Mouse (Mus musculus) kidney, embryonic 14.5 days (tissue): ENCODE measurements around the gene Map2k5. TPM values are rescaled to one million over a fixed set of nuclear protein-coding genes. Genes with fewer than 3 reads are reported as not detected.
A peak's percentile ranks its signal among the peaks of the same experiment; 100 is the strongest.

Experiments
- ATAC-seq: fragments of 200-750 bp; cut with Nextera tagmentation; 2 replicates; pipeline ENCODE4 v1.8.0; 2017; ENCODE audit warnings: moderate number of reproducible peaks, mild to moderate bottlenecking, moderate TSS enrichment, moderate library complexity; ENCODE audit not compliant: low FRiP score, low TSS enrichment
- H3K27ac ChIP-seq: fragments of 300-500 bp; sonication (generic); 2 replicates; pipeline ENCODE4 v1.5.1; 2014; ENCODE audit warnings: low read depth, mild to moderate bottlenecking, low read length, moderate library complexity, mixed read lengths
- H3K27me3 ChIP-seq: fragments of 300-500 bp; sonication (generic); 2 replicates; pipeline ENCODE4 v1.6.1; 2014; ENCODE audit warnings: mild to moderate bottlenecking, low read length; ENCODE audit not compliant: control insufficient read depth, insufficient read depth
- H3K36me3 ChIP-seq: fragments of 300-500 bp; sonication (generic); 2 replicates; pipeline ENCODE4 v1.6.1; 2014; ENCODE audit warnings: low read length, mixed read lengths; ENCODE audit not compliant: control insufficient read depth, insufficient read depth
- H3K4me1 ChIP-seq: fragments of 300-500 bp; sonication (generic); 2 replicates; pipeline ENCODE4 v1.6.1; 2014; ENCODE audit warnings: low read length, mixed read lengths; ENCODE audit not compliant: control insufficient read depth, insufficient read depth
- H3K4me2 ChIP-seq: fragments of 300-500 bp; sonication (generic); replicated peaks from 2 replicates; pipeline ENCODE4 v1.6.1; 2014; ENCODE audit warnings: low read depth, mild to moderate bottlenecking, low read length
- H3K4me3 ChIP-seq: fragments of 300-500 bp; sonication (generic); 2 replicates; pipeline ENCODE4 v1.5.1; 2014; ENCODE audit warnings: mild to moderate bottlenecking, low read length
- H3K9ac ChIP-seq: fragments of 300-500 bp; sonication (generic); 2 replicates; pipeline ENCODE4 v1.6.1; 2014; ENCODE audit warnings: low read depth, mild to moderate bottlenecking, low read length, moderate library complexity
- H3K9me3 ChIP-seq: fragments of 300-500 bp; sonication (generic); 2 replicates; pipeline ENCODE4 v1.6.1; 2016; ENCODE audit warnings: low read length; ENCODE audit not compliant: control insufficient read depth
- WGBS: fragments of 180-500 bp; shearing (Covaris S2); extraction: QIAGEN DNeasy Blood & Tissue Kit; methylation state at CpG from one replicate; pipeline ENCODE4 v1.1.7; 2014; 5-methylcytosine and 5-hydroxymethylcytosine counted together
- polyA plus RNA-seq: library from polyadenylated mRNA; unstranded; fragments of >200 nt; fragmentation: Nextera tagmentation; extraction: Ambion mirVana; gene quantifications from 2 replicates; pipeline ENCODE4 v1.2.1, GENCODE M21; 2014

The Map2k5 gene
- polyA plus RNA-seq, 1 experiment from 2014 or later: 40.3 TPM

DNA sequence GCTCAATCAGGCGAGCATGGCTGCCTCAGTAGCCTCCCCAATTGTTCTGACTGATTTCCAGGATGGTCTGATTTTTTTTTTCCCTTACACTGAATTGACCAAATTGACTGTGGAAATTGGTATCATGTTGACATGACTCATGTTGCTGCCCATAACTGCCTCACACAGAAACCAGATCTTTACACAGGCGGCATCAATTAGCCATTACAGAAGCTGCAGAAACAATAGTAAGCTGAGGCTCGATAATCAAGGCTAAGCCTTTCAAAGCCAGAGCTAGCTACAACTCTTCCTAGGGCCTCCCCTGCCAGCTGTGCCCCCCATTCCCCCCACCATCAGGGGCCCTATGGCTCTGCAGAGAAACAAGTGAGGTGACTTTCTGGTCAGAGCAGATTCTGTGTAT is 107.9 kb downstream of the Map2k5 start:
- Histone ChIP-seq H3K4me3 (no peak overlapping the region), H3K4me2 (no peak overlapping the region), H3K36me3 (no peaks in the 10 kb centered on the region; the same call in 1 of the 2 replicates), H3K27me3 (no peaks in the 10 kb centered on the region), H3K4me1 (no peaks in the 10 kb centered on the region), H3K9ac (no peak overlapping the region), H3K27ac (no peak overlapping the region), H3K9me3 (no peaks in the 10 kb centered on the region)
- WGBS: 63% methylated on average over 3 of the region's 3 CpGs
- no peak for ATAC-seq

DNA sequence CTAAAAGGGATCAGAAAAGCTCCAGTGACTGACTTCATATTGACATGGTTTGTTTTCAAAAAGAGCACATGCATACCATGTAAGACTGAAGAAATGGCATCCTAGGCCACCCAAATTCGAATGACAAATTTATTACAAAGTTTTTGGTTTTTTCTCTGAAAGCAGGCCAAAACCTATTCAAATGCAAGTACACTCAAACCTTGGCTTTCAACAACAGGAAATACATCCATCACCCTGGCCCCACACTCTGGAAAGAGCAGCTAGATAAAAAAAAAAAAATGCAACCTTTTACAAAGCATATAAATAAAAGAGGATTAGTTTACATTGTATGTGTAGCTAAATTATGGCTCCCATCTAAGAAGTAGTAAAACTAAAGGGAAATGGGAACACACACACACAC is 114.5 kb downstream of the Map2k5 start:
- H3K4me3 ChIP-seq: no peak overlapping the region
- H3K4me2 ChIP-seq: no peak overlapping the region
- no peak overlapping the region for H3K9ac ChIP-seq
- no peak for ATAC-seq
- H3K4me1 ChIP-seq: no peaks in the 10 kb centered on the region
- WGBS: 51% methylated on average over 1 of the region's 1 CpGs
- H3K27ac ChIP-seq: no peak overlapping the region
- no peaks in the 10 kb centered on the region for H3K9me3 ChIP-seq
- 0 out of 2 replicates have a peak, but pooled peaks cover 3% of the 10 kb centered on the region for H3K36me3 ChIP-seq
- H3K27me3 ChIP-seq: no peaks in the 10 kb centered on the region

DNA sequence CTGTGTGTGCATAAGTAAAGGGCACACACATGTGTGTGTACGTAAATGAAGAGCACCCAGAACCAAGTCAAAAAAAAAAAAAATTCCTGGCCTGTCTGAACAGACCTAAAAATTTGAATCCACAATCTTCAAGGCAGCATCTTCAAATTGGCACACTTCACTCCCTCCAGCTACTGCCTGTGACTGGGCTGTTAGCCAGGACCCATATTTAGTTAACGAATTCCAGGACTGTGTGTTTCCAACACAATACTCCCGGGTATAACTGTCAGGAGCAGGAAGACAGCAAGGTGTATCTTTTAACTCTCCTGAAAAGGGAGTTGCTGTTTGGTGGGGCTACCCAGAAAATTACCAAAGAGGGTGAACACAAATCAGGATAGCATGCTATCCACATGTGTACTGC is 118.9 kb downstream of the Map2k5 start:
- no peak for ATAC-seq
- Histone ChIP-seq H3K4me3 (no peak overlapping the region), H3K9ac (no peak overlapping the region), H3K4me2 (no peak overlapping the region), H3K4me1 (no peaks in the 10 kb centered on the region), H3K27me3 (no peaks in the 10 kb centered on the region), H3K36me3 (0 out of 2 replicates have a peak, but pooled peaks cover 3% of the 10 kb centered on the region), H3K27ac (no peak overlapping the region), H3K9me3 (no peaks in the 10 kb centered on the region)
- WGBS: 78% methylated on average over 3 of the region's 3 CpGs

DNA sequence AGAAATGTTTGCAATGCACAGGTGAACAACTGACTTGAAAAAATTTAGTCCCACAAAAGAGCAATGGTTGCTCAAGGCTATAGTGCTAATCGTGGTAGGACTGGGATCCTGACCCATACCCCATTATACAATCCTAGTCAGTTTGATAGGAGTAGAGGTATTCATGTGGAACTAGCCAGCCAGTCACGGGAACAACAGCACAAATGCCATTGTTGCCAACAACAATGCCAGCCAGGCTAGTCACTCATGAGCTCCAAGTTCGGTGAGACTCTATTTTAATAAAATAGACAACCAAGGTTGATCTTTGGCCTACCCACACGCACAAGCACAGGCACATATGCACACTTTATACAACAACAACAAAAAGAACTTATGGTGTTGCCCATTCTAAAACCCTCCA is 120.0 kb downstream of the Map2k5 start:
- H3K4me3 ChIP-seq: no peak overlapping the region
- no peak for ATAC-seq
- no peak overlapping the region for H3K4me2 ChIP-seq
- H3K9ac ChIP-seq: no peak overlapping the region
- H3K27me3 ChIP-seq: no peaks in the 10 kb centered on the region
- no peak overlapping the region for H3K27ac ChIP-seq
- 0 out of 2 replicates have a peak, but pooled peaks cover 3% of the 10 kb centered on the region for H3K36me3 ChIP-seq
- no peaks in the 10 kb centered on the region for H3K9me3 ChIP-seq
- H3K4me1 ChIP-seq: no peaks in the 10 kb centered on the region
- WGBS: 85% methylated on average over 4 of the region's 4 CpGs

DNA sequence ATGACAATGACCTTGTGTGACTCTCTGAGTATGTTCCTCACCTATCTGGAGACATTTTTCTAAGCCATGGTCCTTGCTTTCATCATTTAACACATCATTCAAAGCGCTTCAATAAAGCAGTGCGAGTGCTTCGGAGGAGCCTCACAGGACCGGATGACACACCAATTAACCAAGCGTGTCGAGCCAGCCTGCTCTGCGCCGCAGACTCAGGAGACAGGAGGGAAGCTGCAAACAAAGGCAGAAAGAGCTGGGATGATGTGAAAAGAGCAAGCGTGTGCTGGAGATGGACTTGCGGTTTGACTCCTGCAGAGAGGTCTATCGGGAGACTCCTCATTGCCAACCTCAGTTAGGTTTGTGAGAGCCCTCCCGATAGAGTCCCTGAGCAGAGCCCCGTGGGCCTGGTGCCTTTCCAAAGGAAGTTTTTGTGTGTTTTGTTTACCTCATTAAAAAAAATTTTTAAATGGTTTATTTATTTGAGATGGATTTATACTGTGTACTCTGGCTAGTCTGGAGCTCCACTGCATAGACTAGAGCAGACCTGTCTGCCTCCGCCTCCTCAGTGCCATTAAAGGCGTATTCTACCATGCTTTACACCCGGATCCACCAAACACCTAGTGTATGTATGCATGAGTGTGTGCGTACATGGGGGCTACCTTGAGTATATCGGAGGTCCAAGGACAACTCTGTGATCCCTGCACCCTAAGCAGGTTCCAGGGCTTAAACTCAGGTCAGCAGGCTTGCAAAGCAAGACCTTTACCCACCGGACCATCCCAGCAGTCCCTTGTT is 126.7 kb downstream of the Map2k5 start:
- Histone ChIP-seq H3K4me2 (no peak overlapping the region), H3K4me1 (0 out of 2 replicates have a peak, but pooled peaks cover 2% of the 10 kb centered on the region), H3K27me3 (no peaks in the 10 kb centered on the region), H3K9ac (no peak overlapping the region), H3K36me3 (peaks cover 4% of the 10 kb centered on the region), H3K4me3 (no peak overlapping the region), H3K9me3 (no peaks in the 10 kb centered on the region), H3K27ac (no peak overlapping the region)
- no peak for ATAC-seq
- WGBS: 61% methylated on average over 19 of the region's 19 CpGs

DNA sequence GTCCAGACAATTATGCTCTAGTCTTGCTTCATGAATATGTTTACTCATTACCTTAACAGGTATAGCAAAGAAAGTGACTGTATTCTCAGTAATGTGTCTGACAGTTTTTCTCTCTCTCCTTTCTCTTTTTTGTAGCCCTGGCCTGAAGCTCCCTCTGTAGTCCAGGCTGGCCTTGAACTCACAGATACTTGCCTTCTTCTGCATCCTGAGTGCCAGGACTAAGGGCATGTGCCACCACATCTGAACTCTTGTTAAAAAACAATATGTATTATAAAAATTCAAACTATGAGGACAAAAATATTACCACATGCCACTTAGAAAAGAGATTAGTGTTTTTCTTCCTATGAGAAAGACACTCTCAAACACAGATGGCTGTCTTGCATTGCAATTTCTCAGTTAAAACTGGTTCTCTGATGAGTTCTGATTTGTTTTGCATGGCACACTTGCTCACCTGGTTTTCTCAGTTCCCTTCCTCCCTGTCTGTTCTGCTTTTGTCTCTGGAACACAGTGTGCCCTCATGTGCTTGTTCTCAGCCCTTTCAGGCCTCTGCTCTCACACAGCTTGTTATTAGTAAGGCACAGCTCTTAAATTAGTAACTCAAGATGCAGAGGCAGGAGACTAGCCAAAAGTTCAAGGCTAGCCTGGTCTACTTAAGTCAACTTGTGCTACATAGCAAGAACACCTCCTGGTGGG is 129.5 kb downstream of the Map2k5 start:
- Histone ChIP-seq H3K27me3 (no peaks in the 10 kb centered on the region), H3K4me2 (no peak overlapping the region), H3K27ac (no peak overlapping the region), H3K4me1 (0 out of 2 replicates have a peak, but pooled peaks cover 2% of the 10 kb centered on the region), H3K9ac (no peak overlapping the region), H3K4me3 (no peak overlapping the region), H3K9me3 (no peaks in the 10 kb centered on the region), H3K36me3 (peaks cover 5% of the 10 kb centered on the region)
- no peak for ATAC-seq

DNA sequence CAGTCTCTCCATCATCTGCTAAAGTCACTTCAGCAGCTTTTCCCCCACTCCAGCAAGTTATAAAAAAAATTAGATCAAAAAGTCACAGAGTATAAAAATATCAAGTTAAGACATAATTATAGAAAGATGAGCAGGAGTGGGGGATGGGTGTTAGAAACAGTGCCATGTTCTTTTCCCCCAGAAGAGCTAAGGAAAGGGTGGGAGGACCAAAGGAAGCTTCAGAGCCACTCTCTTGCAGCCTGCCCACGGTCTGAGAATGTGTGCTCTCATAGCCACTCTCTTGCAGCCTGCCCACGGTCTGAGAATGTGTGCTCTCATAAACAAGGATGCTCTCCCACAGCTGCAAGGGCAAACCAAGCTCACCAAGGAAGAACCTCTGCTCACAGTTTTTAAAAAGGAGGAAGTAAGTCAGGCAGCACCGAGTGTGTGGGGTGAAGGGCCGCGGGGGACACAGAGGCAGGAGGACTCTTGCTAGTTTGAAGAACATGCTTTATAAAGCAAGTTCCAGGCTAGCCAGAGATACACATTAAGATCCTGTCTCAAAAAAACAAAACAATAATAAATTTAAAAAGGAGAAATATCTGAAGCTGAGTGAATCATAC is 131.0 kb downstream of the Map2k5 start:
- 67% methylated on average over 5 of the region's 5 CpGs for WGBS
- no peaks in the 10 kb centered on the region for H3K9me3 ChIP-seq
- H3K9ac ChIP-seq: no peak overlapping the region
- ATAC-seq: no peak
- H3K4me3 ChIP-seq: no peak overlapping the region
- H3K27ac ChIP-seq: no peak overlapping the region
- H3K27me3 ChIP-seq: no peaks in the 10 kb centered on the region
- peaks cover 8% of the 10 kb centered on the region for H3K4me1 ChIP-seq
- peaks cover 5% of the 10 kb centered on the region for H3K36me3 ChIP-seq
- H3K4me2 ChIP-seq: no peak overlapping the region

DNA sequence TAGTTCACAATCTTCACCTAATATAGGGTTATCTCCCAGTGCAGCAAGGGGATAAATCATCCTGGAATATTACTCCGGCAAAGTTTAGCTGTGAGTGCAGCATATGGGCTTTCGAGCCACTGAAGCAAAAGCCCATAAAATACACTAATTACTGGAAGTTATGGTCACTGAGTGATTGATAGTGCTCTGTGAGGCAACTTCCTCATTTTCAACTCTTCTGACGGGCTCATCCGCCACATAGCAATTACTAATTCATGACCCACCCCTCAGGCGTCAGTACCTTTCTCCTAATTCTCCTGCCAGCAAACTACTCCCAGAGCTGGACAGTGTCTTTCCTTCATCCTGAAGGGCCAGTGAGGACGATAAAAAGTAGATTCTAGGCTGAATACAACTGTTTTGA is 135.7 kb downstream of the Map2k5 start:
- WGBS: 20% methylated on average over 6 of the region's 6 CpGs
- H3K9ac ChIP-seq: no peak overlapping the region
- H3K4me2 ChIP-seq: no peak overlapping the region
- ATAC-seq: peak; percentile 43; the same call in 1 of the 2 replicates
- no peaks in the 10 kb centered on the region for H3K9me3 ChIP-seq
- no peak overlapping the region for H3K4me3 ChIP-seq
- H3K4me1 ChIP-seq: peaks cover 14% of the 10 kb centered on the region
- H3K27ac ChIP-seq: no peak overlapping the region
- peaks cover 5% of the 10 kb centered on the region for H3K36me3 ChIP-seq
- no peaks in the 10 kb centered on the region for H3K27me3 ChIP-seq

DNA sequence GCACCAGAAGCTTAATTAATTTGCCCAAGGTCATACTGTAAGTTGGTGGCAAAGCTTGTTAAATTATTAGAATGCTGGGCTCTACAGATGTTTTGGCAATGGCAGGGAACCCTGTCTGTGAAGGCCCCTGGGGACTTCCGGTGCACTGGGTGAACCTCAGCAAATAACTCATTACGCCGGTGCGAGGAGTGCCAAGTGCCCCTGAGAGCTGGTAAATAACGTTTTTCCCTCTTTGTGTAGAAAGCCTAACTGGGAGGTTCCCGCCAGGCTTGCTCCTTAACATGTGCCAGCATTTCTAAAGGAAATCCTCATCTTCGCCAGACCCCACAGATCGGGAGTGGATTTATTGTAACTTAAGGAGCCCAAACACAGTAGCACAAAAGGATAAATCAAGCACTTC is 136.5 kb downstream of the Map2k5 start:
- 28% methylated on average over 8 of the region's 8 CpGs for WGBS
- Histone ChIP-seq H3K4me3 (no peak overlapping the region), H3K27me3 (no peaks in the 10 kb centered on the region), H3K27ac (no peak overlapping the region), H3K36me3 (peaks cover 3% of the 10 kb centered on the region), H3K4me2 (no peak overlapping the region), H3K4me1 (peaks cover 14% of the 10 kb centered on the region), H3K9ac (no peak overlapping the region), H3K9me3 (no peaks in the 10 kb centered on the region)
- ATAC-seq: no peak
